Mouse (Mus musculus): ENCODE results near the gene Pla2g3. TPM values are rescaled to one million over a fixed set of nuclear protein-coding genes. Genes with fewer than 3 reads are reported as not detected.

The Pla2g3 gene
- polyA plus RNA-seq, 1 experiment from 2014 or later: 0.64 TPM

DNA sequence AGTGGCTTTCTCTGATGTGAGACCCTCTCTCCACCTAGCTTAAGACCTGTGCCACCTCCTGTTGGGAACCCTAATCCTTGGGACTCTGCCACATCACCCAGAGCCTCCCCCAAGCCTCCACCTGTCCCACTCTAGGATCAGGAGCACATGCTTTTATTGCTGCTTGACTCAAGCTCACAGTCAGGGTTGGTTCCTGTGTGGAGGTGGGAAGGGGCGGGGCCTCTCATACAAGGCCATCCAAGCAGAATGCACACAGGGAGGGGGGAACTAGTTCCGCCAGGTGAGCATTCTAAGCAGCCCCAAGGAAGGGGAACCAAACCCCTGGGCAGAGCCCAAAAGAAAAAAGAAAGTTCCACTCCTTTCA, 29.0 kb upstream of the Pla2g3 start:
- ATAC-seq (ENCODE audit: low FRiP score): no peak
- WGBS: 75% methylated on average over 2 of the region's 2 CpGs
- no peak overlapping the region for H3K9ac ChIP-seq
- no peak overlapping the region for H3K4me2 ChIP-seq
- no peak overlapping the region for H3K4me3 ChIP-seq (replicated peaks)
- H3K27me3 ChIP-seq: no peaks in the 10 kb centered on the region
- H3K36me3 ChIP-seq (replicated peaks): 0 out of 2 replicates have a peak, but pooled peaks cover 5% of the 10 kb centered on the region
- no peaks in the 10 kb centered on the region for H3K9me3 ChIP-seq
- no peak overlapping the region for H3K27ac ChIP-seq
- H3K4me1 ChIP-seq: no peaks in the 10 kb centered on the region

DNA sequence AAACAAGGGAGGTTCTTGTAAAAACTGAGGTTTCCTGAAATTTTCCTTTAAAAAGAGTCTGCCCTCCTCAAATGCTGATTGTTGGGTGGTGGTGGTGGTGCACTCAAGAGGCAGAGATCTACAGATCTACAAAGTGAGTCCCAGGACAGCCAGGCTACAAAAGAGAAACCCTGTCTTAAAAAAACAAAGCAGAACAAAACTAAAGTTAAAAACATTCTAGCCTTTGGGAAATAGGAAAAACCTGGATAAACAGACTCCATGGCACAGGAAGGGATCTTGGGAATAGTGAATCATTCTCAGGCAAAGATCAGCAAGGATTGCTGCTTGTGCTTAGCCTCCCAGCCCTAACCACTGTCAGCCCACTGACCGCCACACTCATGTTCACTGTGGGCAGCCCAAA, 25.2 kb upstream of the Pla2g3 start:
- Histone ChIP-seq H3K9ac (no peak overlapping the region), H3K27me3 (no peaks in the 10 kb centered on the region), H3K4me3 (replicated peaks) (no peak overlapping the region), H3K36me3 (replicated peaks) (no peaks in the 10 kb centered on the region), H3K27ac (no peak overlapping the region), H3K9me3 (no peaks in the 10 kb centered on the region), H3K4me1 (no peaks in the 10 kb centered on the region), H3K4me2 (no peak overlapping the region)
- 100% methylated on average over 1 of the region's 1 CpGs for WGBS
- no peak for ATAC-seq (ENCODE audit: low FRiP score)

DNA sequence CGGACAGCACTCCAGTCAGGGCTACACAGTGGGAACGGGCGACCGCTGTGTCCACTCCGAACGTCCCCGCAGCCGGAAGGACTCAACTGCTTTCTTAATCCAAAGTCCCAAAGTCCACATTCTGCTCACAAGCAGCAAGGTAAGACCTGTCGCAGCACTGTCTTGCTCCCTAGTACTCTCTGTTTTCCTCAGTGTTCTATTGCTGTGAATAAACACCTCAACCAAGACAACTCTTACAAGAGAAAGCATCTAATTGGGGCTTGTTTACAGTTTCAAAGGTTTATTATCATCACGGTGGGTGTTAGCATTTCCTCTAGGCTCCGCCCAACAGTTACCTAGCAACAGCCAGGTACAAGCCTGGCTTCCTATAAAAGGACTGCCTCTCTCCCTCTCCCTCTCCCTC, 16.6 kb upstream of the Pla2g3 start:
- 22% methylated on average over 11 of the region's 11 CpGs for WGBS

DNA sequence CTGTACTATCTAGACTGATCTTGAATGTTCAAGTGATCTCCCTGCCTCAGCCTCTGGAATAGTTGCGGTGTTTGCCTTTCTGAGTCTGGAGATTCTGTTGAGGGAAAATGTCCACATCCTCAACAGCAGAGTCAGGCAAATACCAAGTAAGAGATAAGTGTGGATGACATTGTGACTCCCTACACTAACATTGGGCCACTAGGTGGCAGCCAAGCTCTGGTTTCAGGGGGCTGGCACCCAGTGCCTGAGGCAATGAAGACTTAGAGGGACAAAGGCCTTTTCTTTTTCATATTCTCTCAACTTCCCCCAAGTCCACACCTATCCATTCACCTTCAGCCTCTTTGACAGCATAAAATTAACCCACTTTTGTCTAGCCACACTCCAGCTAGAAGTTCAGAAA, 15.6 kb upstream of the Pla2g3 start:
- Histone ChIP-seq H3K4me1 (no peaks in the 10 kb centered on the region), H3K27me3 (no peaks in the 10 kb centered on the region), H3K36me3 (replicated peaks) (no peaks in the 10 kb centered on the region), H3K27ac (no peak overlapping the region), H3K4me2 (no peak overlapping the region), H3K9me3 (no peaks in the 10 kb centered on the region), H3K9ac (no peak overlapping the region), H3K4me3 (replicated peaks) (no peak overlapping the region)
- ATAC-seq (ENCODE audit: low FRiP score): peak; percentile 63; the same call in 1 of the 2 replicates
- WGBS: 31% methylated on average over 1 of the region's 1 CpGs

More for the DNA sequence above, 16.6 kb upstream of the Pla2g3 start:
- Histone ChIP-seq H3K36me3 (replicated peaks) (no peaks in the 10 kb centered on the region), H3K27me3 (no peaks in the 10 kb centered on the region), H3K4me3 (replicated peaks) (no peak overlapping the region), H3K9me3 (no peaks in the 10 kb centered on the region), H3K9ac (no peak overlapping the region), H3K27ac (no peak overlapping the region), H3K4me1 (no peaks in the 10 kb centered on the region), H3K4me2 (no peak overlapping the region)
- no peak for ATAC-seq (ENCODE audit: low FRiP score)

DNA sequence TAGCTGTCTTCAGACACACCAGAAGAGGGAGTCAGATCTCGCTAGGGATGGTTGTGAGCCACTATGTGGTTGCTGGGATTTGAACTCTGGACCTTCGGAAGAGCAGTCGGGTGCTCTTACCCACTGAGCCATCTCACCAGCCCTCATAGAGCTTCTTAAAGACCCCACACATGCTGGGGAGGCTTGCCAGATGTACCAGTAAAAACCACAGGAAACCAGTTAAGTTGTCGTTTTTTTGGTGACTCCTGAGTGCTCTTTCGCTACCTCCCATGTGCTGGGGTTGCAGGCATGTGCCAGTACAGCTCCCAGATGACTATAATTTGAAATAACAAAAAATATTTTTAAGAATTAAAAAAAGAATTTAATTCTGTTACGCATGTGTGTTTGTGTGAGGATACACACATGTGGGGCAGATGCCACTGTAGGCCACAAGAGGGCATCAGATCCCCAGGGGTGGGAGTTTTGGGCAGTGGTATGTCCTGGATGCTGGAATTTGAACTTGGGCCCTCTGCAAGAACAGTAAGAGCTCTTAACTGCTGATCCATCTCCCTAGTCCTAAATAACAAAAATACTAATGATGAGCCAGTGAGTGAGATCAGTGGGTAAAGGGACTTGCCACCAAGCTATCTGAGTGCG, 13.5 kb upstream of the Pla2g3 start:
- no peaks in the 10 kb centered on the region for H3K27me3 ChIP-seq
- ATAC-seq (ENCODE audit: low FRiP score): no peak
- no peaks in the 10 kb centered on the region for H3K36me3 ChIP-seq (replicated peaks)
- H3K9ac ChIP-seq: no peak overlapping the region
- no peaks in the 10 kb centered on the region for H3K9me3 ChIP-seq
- 88% methylated on average over 7 of the region's 7 CpGs for WGBS
- H3K4me1 ChIP-seq: no peaks in the 10 kb centered on the region
- no peak overlapping the region for H3K27ac ChIP-seq
- H3K4me2 ChIP-seq: no peak overlapping the region
- no peak overlapping the region for H3K4me3 ChIP-seq (replicated peaks)

DNA sequence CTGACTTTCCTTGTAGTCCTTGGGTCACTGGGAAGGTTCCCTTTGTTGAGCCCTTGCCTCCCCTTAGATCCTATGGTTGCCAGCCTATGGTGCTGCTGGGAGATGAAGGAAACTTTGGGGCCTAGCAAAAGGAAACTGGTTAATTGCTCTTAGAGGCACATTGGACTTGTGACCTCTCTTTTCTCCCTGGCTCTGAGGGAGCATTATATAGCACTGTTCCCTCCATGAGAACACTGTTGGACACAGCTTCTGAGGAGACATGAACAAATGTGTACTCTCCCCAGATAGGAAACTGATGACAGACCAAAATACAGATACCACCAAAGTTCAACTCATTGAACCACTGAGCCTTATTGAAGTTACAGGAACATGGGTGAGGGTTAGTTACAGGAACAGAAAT, 12.6 kb upstream of the Pla2g3 start:
- H3K9me3 ChIP-seq: no peaks in the 10 kb centered on the region
- no peak overlapping the region for H3K9ac ChIP-seq
- H3K4me3 ChIP-seq (replicated peaks): no peak overlapping the region
- no peak overlapping the region for H3K27ac ChIP-seq
- no peaks in the 10 kb centered on the region for H3K4me1 ChIP-seq
- no peaks in the 10 kb centered on the region for H3K27me3 ChIP-seq
- H3K36me3 ChIP-seq (replicated peaks): no peaks in the 10 kb centered on the region
- no peak for ATAC-seq (ENCODE audit: low FRiP score)
- H3K4me2 ChIP-seq: no peak overlapping the region

DNA sequence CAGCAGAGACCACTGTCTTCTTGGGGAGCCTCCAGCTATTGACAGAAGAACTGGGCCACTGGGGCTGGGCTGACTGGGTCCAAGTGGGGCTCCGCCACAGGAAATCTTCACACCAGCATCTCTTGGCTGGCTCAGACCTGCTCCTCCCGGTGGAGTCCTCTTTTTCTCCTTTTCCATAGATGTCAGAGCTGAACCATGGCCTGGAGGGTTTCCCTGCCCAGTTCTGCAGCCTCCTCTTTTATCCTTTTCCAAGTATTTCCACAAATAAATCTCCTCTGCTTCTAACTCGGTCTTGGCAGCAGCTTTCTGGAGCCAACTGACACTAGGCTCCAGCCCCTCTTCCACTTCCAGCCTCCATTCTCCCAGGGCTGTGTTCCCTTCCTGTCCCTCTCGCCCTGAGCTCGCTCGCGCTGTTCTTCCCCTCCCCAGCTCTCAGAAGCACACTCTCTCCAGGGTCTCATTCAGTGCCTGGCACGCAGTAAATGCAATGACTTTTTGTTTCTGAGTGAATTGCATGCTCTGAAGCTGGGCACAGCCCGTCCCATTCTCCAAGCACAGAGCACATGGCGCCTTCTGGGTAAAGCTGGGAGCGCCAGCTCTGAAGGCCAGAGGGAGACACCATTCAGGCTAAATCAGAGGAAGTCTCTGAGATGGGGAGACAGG, 4.0 kb upstream of the Pla2g3 start:
- Histone ChIP-seq H3K4me3 (replicated peaks) (no peak overlapping the region), H3K9me3 (no peaks in the 10 kb centered on the region), H3K27me3 (no peaks in the 10 kb centered on the region), H3K9ac (no peak overlapping the region), H3K27ac (no peak overlapping the region), H3K4me1 (peaks cover 4% of the 10 kb centered on the region; the same call in 1 of the 2 replicates), H3K4me2 (no peak overlapping the region), H3K36me3 (replicated peaks) (no peaks in the 10 kb centered on the region)
- no peak for ATAC-seq (ENCODE audit: low FRiP score)
- WGBS: 64% methylated on average over 11 of the region's 11 CpGs

DNA sequence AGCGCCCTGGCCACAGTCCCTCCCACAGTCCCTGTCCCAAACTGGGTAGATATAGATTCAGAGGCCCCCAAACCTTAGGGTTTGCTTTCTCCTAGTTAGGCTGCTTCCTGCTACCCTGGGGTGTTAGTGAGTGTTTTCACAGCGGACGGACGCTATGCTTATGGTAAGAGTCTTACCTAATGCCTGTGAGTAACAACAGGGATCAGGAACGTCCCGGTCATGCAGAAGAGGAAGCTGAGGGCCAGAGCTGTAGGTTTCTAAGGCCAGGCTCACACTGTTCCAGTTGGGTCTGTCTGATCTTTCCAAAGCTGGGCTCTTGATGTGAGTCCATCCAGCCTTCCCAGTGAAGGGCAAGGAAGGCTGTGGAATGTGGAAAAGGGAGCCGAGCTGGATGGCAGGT, 1.7 kb upstream of the Pla2g3 start:
- Histone ChIP-seq H3K9me3 (no peaks in the 10 kb centered on the region), H3K4me1 (peaks cover 4% of the 10 kb centered on the region; the same call in 1 of the 2 replicates), H3K27ac (no peak overlapping the region), H3K4me3 (replicated peaks) (no peak overlapping the region), H3K36me3 (replicated peaks) (no peaks in the 10 kb centered on the region), H3K9ac (no peak overlapping the region), H3K4me2 (no peak overlapping the region), H3K27me3 (no peaks in the 10 kb centered on the region)
- no peak for ATAC-seq (ENCODE audit: low FRiP score)
- 81% methylated on average over 7 of the region's 7 CpGs for WGBS

DNA sequence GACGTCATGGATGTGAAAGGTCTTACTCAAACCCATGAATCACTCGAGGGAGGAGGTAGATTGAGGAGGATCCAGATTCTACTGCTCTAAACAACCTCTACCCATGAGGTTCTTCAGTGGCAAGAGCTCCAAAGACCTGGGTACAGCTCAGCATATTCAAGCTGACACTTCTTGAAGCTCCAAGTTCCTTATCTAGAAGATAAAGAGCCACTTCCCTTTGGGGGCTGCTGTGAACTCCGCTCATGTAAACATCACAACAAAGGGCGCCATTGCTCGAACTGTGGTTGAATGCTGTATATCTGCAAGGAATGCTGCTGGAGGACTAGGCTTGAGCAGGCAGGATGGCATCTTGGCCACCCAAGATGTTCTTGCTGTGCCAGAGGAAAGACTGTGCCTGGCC, 952 bp downstream of the Pla2g3 start:
- no peak for ATAC-seq (ENCODE audit: low FRiP score)
- 89% methylated on average over 5 of the region's 5 CpGs for WGBS
- Histone ChIP-seq H3K9me3 (no peaks in the 10 kb centered on the region), H3K36me3 (replicated peaks) (no peaks in the 10 kb centered on the region), H3K4me3 (replicated peaks) (no peak overlapping the region), H3K4me1 (peaks cover 4% of the 10 kb centered on the region; the same call in 1 of the 2 replicates), H3K27me3 (no peaks in the 10 kb centered on the region), H3K27ac (no peak overlapping the region), H3K4me2 (no peak overlapping the region), H3K9ac (no peak overlapping the region)

DNA sequence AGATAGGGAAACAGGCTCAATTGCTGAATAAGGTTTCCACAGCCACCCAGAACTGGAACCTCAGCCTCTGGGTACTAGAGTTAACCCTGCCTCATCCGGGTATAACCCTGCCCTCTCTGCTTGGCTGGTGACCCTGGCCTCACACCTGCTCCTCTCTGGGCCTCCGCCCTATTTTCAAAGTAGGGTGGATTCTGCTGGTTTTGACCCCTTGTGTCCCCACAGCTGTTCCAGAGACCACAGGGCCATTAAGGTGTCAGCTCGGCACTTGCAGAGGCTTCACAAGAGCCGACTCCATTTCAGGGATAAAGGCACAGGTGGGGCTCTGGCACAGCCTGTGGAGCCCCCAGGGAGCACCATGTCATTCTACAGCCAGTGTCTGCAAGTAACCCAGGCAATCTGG, 4.7 kb downstream of the Pla2g3 start:
- Histone ChIP-seq H3K27me3 (no peaks in the 10 kb centered on the region), H3K36me3 (replicated peaks) (no peaks in the 10 kb centered on the region), H3K27ac (no peak overlapping the region), H3K9me3 (no peaks in the 10 kb centered on the region), H3K9ac (no peak overlapping the region), H3K4me3 (replicated peaks) (no peak overlapping the region), H3K4me1 (peaks cover 4% of the 10 kb centered on the region; the same call in 1 of the 2 replicates), H3K4me2 (no peak overlapping the region)
- ATAC-seq (ENCODE audit: low FRiP score): no peak
- WGBS: 79% methylated on average over 4 of the region's 4 CpGs

DNA sequence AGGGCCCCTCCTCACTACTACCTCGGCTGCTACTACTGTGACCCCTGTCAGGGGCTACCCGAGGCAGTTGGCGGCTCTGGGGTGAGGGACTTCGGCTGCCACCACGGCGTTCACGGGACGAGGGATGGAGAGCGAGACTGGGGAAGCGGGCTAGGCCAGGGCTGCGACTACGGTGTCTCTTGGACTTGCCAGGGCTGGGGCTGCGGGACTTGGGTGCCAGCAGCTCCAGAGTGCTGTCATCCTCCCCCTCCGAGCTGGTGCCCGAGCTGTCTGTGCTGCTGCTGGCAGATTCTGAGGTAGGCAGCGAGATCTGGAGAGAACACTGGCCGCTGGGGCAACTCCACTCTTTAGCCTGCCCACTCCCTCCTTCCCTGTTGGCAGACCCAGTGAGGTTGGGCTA, 6.8 kb downstream of the Pla2g3 start:
- no peak for ATAC-seq (ENCODE audit: low FRiP score)
- H3K9me3 ChIP-seq: no peaks in the 10 kb centered on the region
- H3K27me3 ChIP-seq: no peaks in the 10 kb centered on the region
- H3K4me2 ChIP-seq: no peak overlapping the region
- H3K4me1 ChIP-seq: no peaks in the 10 kb centered on the region
- 82% methylated on average over 17 of the region's 17 CpGs for WGBS
- H3K36me3 ChIP-seq (replicated peaks): no peaks in the 10 kb centered on the region
- H3K4me3 ChIP-seq (replicated peaks): no peak overlapping the region
- H3K27ac ChIP-seq: no peak overlapping the region
- no peak overlapping the region for H3K9ac ChIP-seq

DNA sequence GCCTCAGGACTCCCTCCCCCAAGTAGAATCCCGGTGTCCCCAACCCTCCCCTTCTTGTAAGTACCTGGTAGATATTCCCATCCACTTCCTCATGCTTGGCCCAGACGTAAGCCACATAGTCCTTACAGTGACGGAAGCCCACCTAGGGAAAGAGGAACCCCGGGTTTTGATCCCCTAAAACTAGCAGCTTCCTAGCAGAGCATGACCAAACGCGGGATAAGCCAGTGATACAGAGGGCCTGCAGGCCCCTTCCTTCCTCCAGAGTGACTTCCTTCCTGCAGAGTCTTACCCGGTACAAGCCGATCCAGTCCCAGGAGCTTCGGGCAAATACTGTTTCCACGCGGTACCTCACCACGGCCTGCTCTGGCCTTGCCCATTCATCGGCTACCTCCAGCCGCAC, 7.4 kb downstream of the Pla2g3 start:
- no peak overlapping the region for H3K4me3 ChIP-seq (replicated peaks)
- WGBS: 95% methylated on average over 14 of the region's 14 CpGs
- no peaks in the 10 kb centered on the region for H3K27me3 ChIP-seq
- no peaks in the 10 kb centered on the region for H3K9me3 ChIP-seq
- H3K27ac ChIP-seq: no peak overlapping the region
- no peak for ATAC-seq (ENCODE audit: low FRiP score)
- H3K36me3 ChIP-seq (replicated peaks): no peaks in the 10 kb centered on the region
- H3K9ac ChIP-seq: no peak overlapping the region
- no peak overlapping the region for H3K4me2 ChIP-seq
- H3K4me1 ChIP-seq: no peaks in the 10 kb centered on the region

DNA sequence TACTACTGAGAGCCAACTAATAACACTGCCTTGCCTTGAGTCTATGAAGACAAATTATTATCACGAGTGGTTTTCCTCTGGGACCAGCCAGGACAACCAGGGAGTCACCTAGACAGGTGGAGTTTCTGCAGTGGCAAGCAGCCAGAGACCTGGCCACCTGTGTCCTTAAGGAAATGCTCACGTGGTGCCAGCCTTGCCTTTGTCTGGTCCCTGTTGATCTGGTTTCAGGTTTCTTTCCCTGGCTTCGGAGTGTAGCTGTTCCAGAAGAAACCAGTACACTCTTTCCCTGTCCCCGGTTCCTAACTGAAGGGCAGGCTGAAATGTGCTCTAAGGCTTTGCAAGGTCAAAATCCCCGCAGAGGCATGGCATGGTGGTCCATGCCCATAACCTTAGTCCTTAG, 8.7 kb downstream of the Pla2g3 start:
- Histone ChIP-seq H3K36me3 (replicated peaks) (no peaks in the 10 kb centered on the region), H3K27ac (no peak overlapping the region), H3K4me3 (replicated peaks) (no peak overlapping the region), H3K27me3 (no peaks in the 10 kb centered on the region), H3K4me1 (no peaks in the 10 kb centered on the region), H3K9ac (no peak overlapping the region), H3K9me3 (no peaks in the 10 kb centered on the region), H3K4me2 (no peak overlapping the region)
- WGBS: 62% methylated on average over 5 of the region's 5 CpGs
- ATAC-seq (ENCODE audit: low FRiP score): no peak
